Mouse (Mus musculus): ENCODE measurements at regions not wholly inside any gene's neighbourhood (a gene's known extent, or its start where the extent isn't known, plus 50 kb on each side); places are given as distances from the start of the nearest gene placed in this dataset.

GRCm38 (mm10) chr7:68637556-68638215, 111.4 kb downstream of the Arrdc4 start:
- no peak for DNase-seq (ENCODE audit: low read depth, low spot score)
- CTCF ChIA-PET, result no interaction called here
- TF ChIP-seq CTCF (IDR thresholded peaks at IDR 0.05), result no peak
- in situ Hi-C loops (cut with MboI; ENCODE audit: low pct_unique_long_range_greater_than_20kb), result no loop called here
- no peak for ATAC-seq
- H3K27me3 ChIP-seq, result peaks cover 32% of the 10 kb centered on the region
- POLR2A ChIA-PET, result no interaction called here

DNA sequence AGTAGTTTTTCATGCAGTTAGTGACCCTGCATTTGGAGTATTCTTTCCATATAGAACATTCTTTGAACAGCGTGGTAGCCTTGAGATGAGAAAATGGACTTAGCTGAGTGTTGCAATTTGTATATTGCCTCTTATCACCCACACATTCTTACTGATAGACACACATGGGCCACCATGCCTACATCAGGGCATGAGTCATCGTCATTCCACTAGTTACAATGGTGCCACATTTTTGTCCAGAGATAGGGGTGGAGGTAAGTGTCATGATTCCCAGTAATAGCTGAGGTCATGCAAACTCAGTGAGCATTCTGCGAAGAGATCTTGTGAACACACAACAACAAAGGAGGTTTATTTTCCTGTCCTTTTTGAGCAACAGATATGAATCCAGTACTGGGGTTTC, 128.0 kb downstream of the Arrdc4 start:
- no peak for TF ChIP-seq CTCF (IDR thresholded peaks at IDR 0.05)
- ChIA-PET POLR2A (no interaction called here), CTCF (no interaction called here)
- peaks cover 18% of the 10 kb centered on the region for H3K27me3 ChIP-seq
- ATAC-seq (no peak), DNase-seq (ENCODE audit: low read depth, low spot score) (no peak)
- in situ Hi-C loops (cut with MboI; ENCODE audit: low pct_unique_long_range_greater_than_20kb), result no loop called here

DNA sequence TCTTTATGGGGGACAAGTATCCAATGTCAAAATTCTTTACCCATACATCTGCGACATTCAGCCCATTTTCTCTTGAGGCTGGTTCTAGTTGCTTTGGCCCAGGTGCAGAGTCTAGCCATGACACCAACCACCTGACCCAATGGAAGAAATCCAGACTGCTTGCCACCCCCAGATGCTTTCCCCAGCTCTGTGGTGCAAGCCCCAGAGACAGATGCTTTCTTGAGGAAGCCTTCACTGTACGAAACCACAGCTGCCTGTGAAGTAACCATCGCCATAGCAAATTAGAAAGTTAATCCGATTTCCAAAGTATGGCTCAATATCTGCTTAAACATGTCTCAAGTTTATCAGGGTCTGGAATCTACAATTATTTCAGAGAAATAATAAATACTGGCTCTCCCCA, 138.5 kb downstream of the Arrdc4 start:
- ChIA-PET CTCF (no interaction called here), POLR2A (no interaction called here)
- H3K27me3 ChIP-seq, result peaks cover 41% of the 10 kb centered on the region
- DNase-seq (ENCODE audit: low read depth, low spot score) (no peak), ATAC-seq (no peak)
- in situ Hi-C loops (cut with MboI; ENCODE audit: low pct_unique_long_range_greater_than_20kb), result no loop called here
- no peak for TF ChIP-seq CTCF (IDR thresholded peaks at IDR 0.05)

GRCm38 (mm10) chr7:68607170-68607569, 141.9 kb downstream of the Arrdc4 start:
- H3K27me3 ChIP-seq, result peaks cover 24% of the 10 kb centered on the region
- no peak for TF ChIP-seq CTCF (IDR thresholded peaks at IDR 0.05)
- ATAC-seq, result no peak
- in situ Hi-C loops (cut with MboI; ENCODE audit: low pct_unique_long_range_greater_than_20kb), result no loop called here
- ChIA-PET CTCF (no interaction called here), POLR2A (no interaction called here)
- no peak for DNase-seq (ENCODE audit: low read depth, low spot score)

- H3K27me3 ChIP-seq, result peaks cover 32% of the 10 kb centered on the region
- TF ChIP-seq CTCF (IDR thresholded peaks at IDR 0.05), result no peak
- CTCF ChIA-PET, result no interaction called here
- in situ Hi-C loops (cut with MboI; ENCODE audit: low pct_unique_long_range_greater_than_20kb), result no loop called here
- DNase-seq (ENCODE audit: low read depth, low spot score) (no peak), ATAC-seq (no peak)
- POLR2A ChIA-PET, result no interaction called here
Observed at GRCm38 (mm10) chr7:68606278-68606677, 142.8 kb downstream of the Arrdc4 start.

DNA sequence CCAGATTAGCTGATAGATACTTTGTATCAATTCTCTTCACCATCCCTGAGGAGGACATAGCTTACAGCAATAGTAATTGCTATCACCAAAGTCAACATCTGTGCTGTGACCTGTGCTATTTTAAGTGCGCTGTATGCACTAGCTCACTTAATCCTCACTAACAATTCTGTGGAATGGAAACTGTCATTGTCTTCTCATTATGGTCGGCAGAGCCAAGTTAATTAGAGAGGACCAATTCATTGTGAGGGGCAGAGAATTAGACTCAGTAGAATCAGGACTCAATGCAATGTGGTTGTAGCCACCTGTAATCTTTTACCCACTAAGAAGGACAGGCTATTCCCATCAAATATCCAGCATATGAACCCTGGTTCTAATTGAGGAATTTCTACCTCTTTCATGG, 145.3 kb downstream of the Arrdc4 start:
- in situ Hi-C loops (cut with MboI; ENCODE audit: low pct_unique_long_range_greater_than_20kb), result no loop called here
- no peak for TF ChIP-seq CTCF (IDR thresholded peaks at IDR 0.05)
- ATAC-seq (no peak), DNase-seq (ENCODE audit: low read depth, low spot score) (no peak)
- ChIA-PET POLR2A (no interaction called here), CTCF (interaction anchor here (2.7 kb wide), 1 partner anchor 24 kb away, joined by 13 read pairs; no protein-coding TSS in a partner anchor)
- peaks cover 28% of the 10 kb centered on the region for H3K27me3 ChIP-seq

DNA sequence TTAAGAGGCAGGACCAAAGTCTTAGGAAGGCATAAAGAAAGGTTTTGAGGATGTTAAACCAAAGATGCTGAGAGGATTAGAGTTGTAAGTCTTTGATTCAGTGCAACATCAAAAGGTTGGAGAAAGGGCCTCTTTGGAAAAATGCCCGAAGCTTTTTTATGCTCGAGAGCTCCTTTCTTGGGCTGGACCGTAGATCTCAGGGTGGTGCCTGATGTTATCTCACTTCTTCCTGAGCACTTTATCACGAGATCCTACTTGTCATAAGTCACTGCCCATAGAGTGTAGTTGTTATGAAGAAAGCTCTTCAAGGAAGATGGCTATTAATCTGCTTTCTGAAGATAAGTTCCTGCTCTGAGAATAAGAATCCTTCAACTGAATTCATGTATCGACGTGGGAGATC, 147.0 kb downstream of the Arrdc4 start:
- DNase-seq (ENCODE audit: low read depth, low spot score) (no peak), ATAC-seq (no peak)
- in situ Hi-C loops (cut with MboI; ENCODE audit: low pct_unique_long_range_greater_than_20kb), result no loop called here
- peaks cover 28% of the 10 kb centered on the region for H3K27me3 ChIP-seq
- ChIA-PET POLR2A (no interaction called here), CTCF (interaction anchor here (1.2 to 2.7 kb wide), 2 partner anchors 18 to 22 kb away, joined by 3 to 13 read pairs; no protein-coding TSS in a partner anchor)
- no peak for TF ChIP-seq CTCF (IDR thresholded peaks at IDR 0.05)

GRCm38 (mm10) chr7:68594017-68594386, 155.0 kb downstream of the Arrdc4 start:
- CTCF ChIA-PET, result no interaction called here

GRCm38 (mm10) chr7:68593344-68594016, 155.6 kb downstream of the Arrdc4 start:
- ChIA-PET CTCF (no interaction called here), POLR2A (no interaction called here)
- in situ Hi-C loops (cut with MboI; ENCODE audit: low pct_unique_long_range_greater_than_20kb), result no loop called here
- TF ChIP-seq CTCF (IDR thresholded peaks at IDR 0.05), result no peak
- no peak for ATAC-seq
- no peak for DNase-seq (ENCODE audit: low read depth, low spot score)
- peaks cover 40% of the 10 kb centered on the region for H3K27me3 ChIP-seq

More at GRCm38 (mm10) chr7:68594017-68594386, 155.0 kb downstream of the Arrdc4 start:
- in situ Hi-C loops (cut with MboI; ENCODE audit: low pct_unique_long_range_greater_than_20kb), result no loop called here
- peaks cover 36% of the 10 kb centered on the region for H3K27me3 ChIP-seq
- no peak for TF ChIP-seq CTCF (IDR thresholded peaks at IDR 0.05)
- POLR2A ChIA-PET, result no interaction called here
- ATAC-seq (no peak), DNase-seq (ENCODE audit: low read depth, low spot score) (no peak)

- in situ Hi-C loops (cut with MboI; ENCODE audit: low pct_unique_long_range_greater_than_20kb), result loop anchor here (5.0 kb wide), 1 partner anchor 240 kb away; no protein-coding TSS in a partner anchor
- POLR2A ChIA-PET, result no interaction called here
- H3K27me3 ChIP-seq, result peaks cover 29% of the 10 kb centered on the region
- no peak for TF ChIP-seq CTCF (IDR thresholded peaks at IDR 0.05)
- ATAC-seq, result no peak
- CTCF ChIA-PET, result interaction anchor here (1.9 to 4.3 kb wide), 3 partner anchors 240 to 246 kb away, joined by 4 to 34 read pairs (median 21); no protein-coding TSS in a partner anchor
- no peak for DNase-seq (ENCODE audit: low read depth, low spot score)
Observed at GRCm38 (mm10) chr7:68582540-68583325, 166.3 kb downstream of the Arrdc4 start.

- DNase-seq (ENCODE audit: low read depth, low spot score) (no peak), ATAC-seq (no peak)
- H3K27me3 ChIP-seq, result peaks cover 37% of the 10 kb centered on the region
- in situ Hi-C loops (cut with MboI; ENCODE audit: low pct_unique_long_range_greater_than_20kb), result loop anchor here (5.0 kb wide), 1 partner anchor 242 kb away; no protein-coding TSS in a partner anchor
- peak; percentile 75 for TF ChIP-seq CTCF (IDR thresholded peaks at IDR 0.05)
- ChIA-PET POLR2A (no interaction called here), CTCF (interaction anchor here (0.9 to 4.3 kb wide), 13 partner anchors 10 to 257 kb away, joined by 3 to 34 read pairs (median 5); no protein-coding TSS in a partner anchor)
Observed at GRCm38 (mm10) chr7:68580650-68581049, 168.4 kb downstream of the Arrdc4 start.
